Mouse (Mus musculus): ENCODE results near the gene Carnmt1.

The Carnmt1 gene

DNA sequence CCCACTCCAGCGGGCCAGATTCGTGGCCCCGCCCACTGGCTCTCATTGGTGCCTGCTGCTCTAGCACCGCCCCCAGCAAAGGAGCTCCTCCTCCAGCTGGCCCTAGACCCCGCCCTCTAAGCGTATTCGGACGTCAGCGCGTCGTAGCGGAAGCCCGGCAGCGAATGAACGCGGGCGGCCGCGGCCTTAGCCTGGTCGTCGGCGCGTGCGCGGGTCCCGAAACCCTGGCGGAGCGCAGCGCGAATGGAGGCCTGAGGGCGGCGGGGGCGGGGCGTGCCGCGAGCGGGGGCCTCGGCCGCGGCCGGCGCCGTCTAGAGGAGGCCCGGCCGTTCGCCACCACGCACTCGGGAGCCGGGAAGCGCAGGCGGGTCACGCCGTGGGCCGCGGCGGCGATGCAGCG is at the start of gene Carnmt1:
Gene Carnmt1, plus strand, starts transcription at position 157 of the 400 bp plus-strand sequence.
- DNase-seq, result peak; percentile 99

DNA sequence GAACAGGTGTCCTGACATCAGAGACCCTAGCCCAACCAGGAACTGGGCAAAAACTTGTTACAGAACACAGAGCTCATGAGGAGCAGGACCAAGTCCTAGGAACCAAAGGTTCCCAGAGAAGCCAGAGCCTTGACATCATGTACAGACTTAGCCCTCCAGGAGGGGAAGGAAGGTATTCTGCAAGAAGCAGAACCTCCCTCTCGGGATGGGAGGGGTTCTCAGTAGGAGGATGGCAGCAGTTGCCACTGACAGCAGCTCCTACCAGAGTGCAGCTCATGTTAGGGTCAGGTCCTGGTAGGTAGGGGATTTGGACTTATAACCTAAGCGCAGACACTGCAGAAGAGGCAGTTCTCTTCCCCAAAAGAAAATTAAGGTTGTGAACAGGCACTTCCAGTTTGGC is 46.7 kb upstream of the Carnmt1 start:
- DNase-seq, result no peak

DNA sequence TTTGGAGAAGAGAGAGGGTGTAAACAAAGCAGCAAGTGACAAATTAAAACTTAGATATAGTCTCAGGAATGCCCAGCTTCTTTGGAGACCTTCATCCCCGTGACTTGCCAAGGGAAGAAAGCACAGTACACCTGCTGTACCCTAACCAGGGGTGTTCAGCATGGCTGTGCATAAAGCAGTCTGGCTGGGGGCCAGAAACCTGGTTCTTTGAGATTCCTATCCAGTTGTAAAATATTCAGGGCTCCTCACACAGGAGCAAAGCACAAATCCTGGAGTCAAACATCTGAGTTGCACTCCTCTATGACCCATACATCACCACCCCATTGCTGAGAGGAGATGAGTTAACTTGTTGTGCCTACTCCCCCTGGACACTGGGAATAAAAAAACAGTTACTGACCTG is 41.0 kb upstream of the Carnmt1 start:
- DNase-seq, result no peak

DNA sequence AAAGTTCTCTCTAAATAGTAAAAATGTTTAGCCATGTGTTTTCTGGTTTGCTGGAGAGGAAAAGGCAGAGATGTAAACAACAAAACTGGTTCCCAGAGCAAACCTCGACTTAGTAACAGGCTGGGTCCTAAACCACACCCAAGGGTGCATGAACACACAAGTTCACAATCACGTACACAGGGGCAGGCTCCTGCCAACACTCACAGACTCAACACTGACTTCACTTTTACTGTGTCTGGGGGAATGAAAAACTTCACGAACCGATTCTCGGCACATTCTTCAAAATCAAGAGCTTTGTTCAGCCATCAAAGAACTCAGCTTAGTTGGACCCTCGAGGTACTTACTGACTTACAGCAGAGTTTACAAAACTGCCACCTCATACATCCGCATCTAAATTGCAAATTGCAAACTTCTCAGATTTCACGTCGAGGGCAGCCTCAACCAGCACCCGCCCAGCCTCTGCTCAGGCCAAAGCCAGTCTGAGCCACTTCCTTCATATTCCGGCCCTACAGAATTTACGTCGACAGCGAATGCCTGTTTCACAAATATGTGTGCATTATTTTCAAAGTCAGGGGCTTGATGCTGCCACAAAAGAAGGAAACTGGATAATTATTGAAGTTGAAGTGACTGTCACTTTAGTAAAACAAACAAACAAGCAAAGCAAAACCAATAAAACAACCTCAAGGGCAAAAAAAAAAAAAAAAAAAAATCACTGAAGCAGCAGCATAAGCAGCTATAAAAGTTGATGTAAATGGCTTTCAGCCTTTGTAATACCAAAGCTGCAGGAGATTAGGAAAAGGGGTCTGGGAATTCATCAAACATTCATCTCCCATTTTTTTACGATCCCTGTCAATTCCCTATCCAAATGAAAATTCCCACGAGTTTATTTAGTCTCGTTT is 40.1 kb upstream of the Carnmt1 start:
- DNase-seq, result no peak

- peak; percentile 38 for DNase-seq
These were observed 39.4 kb upstream of the Carnmt1 start for GRCm38 (mm10) chr19:18631161-18631643.

DNA sequence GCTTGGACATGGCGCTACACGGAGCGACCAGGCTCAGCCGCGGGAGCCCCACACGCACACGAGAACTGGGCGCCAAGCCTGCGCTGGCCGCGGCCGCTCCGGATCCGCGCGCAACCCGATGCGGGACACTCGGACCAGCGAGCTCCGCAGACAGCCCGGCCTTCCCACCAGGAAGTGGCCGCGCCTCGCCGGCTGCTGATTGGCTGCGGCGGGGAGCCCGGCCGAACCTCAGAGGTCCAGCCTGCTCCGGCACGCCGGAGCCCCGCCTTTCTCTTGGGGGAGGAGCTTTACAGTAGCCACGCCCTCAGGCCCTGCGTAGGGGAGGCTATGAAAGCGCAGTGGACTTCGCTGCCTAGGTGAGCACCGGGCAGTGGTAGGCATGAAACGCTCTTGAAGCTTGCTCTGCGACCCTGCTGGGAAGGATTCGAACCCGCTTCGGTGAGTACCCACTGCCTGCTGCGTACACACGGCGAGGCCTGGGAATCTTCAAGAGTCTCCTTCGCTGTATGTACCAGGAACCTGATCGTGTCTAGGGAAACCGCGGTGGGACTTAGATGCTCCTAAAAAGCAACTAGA is 38.8 kb upstream of the Carnmt1 start, which contains the start of the genes Ostf1 and Nmrk1:
Gene Ostf1, minus strand, starts transcription at position 180 of the 576 bp plus-strand sequence.
Gene Nmrk1, plus strand, starts transcription at position 307 of the 576 bp plus-strand sequence.
- DNase-seq, result peak; percentile 95

DNA sequence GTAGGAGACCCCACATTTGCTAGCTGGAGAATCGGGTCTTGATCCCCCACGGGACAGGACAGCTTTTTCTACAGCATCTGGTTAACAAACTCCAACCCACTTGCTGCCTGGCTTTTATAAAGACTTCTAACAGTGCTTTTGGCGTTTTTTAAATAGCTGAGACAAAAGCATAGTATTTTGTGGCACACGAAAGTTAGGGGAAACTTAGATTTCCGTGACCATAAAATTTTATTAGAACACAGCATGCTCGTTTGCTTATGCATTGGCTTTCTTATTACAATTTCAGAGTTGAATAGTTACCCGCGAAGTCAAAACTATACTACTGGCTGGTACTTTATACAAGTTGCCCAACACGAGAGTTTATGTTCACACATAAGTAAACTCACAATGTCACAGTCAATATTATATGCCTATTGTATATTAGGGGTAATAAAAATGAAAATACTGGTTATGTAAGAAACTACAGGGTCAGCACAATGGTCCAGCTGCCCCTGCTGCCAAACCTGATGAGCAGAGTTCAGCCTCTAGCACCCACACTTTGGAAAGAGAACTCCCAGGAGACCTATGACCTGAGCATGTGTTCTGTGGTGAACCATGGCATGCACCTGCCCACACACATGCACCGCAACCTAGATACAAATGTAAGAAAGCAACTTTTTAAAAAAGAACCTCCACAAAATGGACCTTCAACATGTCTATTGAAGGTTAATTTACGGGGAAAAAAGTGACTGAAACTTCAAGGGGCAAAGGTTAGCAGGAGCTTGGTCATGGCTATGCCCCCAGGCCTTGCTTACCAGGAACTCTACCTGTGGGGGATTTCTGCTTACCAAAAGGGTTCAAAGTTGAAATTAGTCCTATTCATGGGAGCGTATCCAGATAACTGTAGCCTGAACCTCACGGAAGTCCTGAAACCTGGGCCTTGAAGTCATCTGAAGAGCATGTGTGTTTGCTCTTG is 38.1 kb upstream of the Carnmt1 start:
- DNase-seq, result no peak

- no peak for DNase-seq
These were observed 32.6 kb upstream of the Carnmt1 start for GRCm38 (mm10) chr19:18637954-18638353.

- DNase-seq, result no peak
These were observed 31.6 kb upstream of the Carnmt1 start for GRCm38 (mm10) chr19:18638949-18639348.

DNA sequence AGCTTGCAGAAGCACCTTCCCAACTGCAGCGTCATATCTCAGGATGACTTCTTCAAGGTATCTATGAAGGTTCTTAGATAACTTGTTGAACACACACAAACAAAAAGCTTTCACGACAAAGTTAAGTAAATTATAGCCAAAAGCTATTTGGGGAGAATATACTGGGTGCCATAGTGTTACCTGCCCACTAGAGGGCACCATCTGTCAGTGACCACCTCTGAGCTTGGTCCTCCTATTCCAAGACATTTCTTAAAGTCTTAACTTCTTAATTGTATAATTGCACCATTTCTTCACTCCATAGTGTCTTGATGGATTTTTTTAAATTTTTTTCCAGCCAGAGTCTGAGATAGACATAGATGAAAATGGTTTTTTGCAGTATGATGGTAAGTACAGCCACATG is 31.0 kb upstream of the Carnmt1 start:
- no peak for DNase-seq

DNA sequence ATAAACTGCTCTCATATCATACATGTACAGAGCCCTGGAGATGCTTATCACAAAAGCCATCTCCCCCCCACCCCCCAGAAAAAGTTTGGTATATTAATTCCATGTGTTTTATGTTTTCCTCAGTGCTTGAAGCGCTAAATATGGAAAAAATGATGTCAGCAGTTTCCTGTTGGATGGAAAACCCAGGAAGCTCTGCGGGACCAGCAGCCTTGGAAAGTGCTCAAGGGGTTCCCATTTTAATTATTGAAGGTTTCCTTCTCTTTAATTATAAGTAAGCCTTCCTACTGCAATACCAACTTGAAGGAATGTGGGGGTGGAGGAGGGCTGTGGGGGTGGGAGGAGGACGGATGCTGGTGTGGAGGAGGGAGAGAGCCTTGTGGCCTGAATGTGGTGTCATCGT is 29.6 kb upstream of the Carnmt1 start:
- DNase-seq, result no peak

DNA sequence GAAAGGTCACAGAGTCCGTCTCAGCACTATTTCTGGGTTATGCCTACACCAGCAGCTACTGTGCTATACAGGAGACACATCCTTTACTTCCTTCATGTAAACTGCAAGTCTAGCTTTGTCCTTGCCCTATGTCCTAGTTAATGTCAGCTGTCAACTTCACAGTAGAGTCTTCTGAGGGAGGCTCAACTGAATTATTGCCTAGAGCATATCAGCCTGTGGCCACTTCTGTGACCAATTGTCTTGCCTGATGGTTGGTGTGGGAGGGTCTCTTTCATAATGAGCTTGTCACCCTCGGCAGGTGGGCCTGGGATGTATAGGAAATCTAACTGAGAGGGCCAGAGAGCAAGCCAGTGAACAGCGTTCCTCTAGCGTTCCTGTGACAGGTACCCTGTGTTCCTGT is 27.2 kb upstream of the Carnmt1 start:
- no peak for DNase-seq

- no peak for DNase-seq
These were observed 26.5 kb upstream of the Carnmt1 start for GRCm38 (mm10) chr19:18644084-18644483.

DNA sequence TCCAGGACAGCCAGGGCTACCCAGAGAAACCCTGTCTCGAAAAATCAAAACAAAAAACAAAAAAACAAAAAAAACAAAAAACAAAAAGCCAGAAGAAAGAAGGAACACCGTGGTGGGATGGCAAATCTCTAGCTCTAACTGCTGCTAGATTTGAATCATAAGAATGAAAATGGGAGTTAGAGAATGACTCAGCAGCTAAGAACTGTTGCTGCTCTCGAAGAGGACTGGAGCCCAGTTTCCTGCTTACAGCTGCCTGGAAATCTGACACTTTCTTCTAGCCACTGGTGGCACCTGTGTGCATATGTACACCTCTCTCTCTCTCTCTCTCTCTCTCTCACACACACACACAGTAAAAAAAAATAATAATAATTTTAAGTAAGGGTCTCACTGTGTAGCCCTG is 24.2 kb upstream of the Carnmt1 start:
- no peak for DNase-seq

- no peak for DNase-seq
These were observed 23.6 kb upstream of the Carnmt1 start for GRCm38 (mm10) chr19:18646853-18647420.

DNA sequence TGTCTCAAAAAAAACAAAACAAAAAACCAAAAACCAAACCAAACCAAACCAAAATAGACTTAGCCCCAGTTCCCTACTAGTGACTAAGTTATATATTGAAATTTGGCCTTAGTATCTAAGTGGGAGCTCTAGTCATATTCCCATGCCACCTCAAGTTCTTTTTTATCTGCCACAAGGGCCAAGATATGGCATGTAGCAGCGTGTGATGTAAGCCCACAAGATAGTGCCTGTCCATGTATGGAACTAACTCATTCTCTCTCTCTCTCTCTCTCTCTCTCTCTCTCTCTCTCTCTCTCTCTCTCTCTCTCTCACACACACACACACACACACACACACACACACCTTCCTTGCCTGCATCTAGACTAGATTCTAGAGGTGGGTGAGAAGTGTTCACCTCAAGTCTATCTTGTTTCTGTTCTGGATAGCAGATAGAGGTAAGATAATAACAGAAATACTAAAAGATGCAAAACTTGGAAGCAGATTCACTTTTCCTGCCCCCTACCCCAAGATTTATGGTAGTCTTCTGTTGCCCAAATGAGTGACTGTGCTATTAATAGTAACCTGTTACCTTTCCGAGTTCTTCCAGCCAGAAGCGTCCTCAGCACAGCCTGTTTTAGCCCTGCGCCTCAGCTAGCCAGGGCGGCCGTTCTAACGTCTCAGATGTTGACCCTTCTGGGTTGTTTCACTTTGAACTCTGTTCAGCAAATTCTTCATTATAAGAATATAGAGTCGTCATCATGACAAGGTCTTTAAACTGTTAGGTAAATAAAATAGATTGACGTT is 22.6 kb upstream of the Carnmt1 start:
- DNase-seq, result no peak

GRCm38 (mm10) chr19:18648558-18648945 is 22.0 kb upstream of the Carnmt1 start:
- no peak for DNase-seq

DNA sequence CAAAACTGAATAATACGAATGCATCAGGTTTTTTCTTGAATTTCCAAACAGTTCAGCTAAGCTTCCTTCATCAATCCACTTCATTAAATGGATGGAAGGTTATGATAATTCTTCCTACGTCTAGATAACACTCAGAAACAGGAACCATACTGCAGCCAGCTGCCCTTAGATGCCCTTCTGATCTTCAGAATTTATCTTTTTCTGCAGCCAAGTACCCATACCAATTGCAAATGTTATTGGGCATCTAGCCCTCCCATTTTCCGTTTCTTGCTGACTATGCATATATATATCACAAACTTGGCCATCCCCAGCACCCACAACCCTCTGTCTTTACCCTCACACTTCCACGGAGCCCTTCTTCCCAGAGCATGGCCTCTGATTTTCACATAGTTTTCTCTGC is 20.6 kb upstream of the Carnmt1 start:
- no peak for DNase-seq

DNA sequence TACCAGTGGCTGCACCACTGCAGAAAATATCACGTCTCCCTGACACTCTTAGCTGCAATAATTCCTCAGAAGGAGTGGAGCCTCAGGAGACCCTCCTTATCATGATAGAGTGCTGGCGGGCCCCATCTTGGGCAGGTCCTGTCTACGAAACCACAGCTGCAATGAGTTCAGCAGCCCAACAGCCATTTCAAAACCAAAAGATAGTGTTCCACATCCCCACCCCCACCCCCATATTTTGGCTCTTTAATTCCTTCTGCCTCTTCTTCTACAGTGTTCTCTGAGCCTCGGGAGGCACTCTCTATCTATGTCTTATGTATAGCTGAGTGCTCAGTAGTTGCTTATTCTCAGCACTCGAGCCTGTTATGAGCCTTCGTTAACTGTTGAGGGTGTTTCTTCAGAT is 20.1 kb upstream of the Carnmt1 start:
- no peak for DNase-seq

DNA sequence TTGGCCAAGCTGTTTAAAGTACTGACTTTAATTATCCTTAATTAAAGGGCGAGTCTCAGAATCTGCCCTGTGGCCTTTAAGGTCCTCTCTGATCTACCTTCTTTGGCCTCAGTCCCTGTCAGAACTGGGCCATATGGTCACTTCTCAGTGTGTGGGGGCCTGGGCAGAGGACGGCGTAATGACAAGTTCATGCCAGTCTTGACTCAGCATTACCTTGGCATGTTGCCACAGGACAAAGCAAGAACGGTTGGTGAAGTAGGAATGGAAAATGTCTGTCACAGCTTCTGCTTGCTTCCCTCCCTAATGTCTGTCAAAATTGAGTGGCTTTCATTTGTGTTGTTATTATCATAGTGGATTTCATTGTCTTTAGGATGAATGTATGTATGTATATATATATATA is 18.0 kb upstream of the Carnmt1 start:
- DNase-seq, result no peak

- DNase-seq, result no peak
These were observed 17.5 kb upstream of the Carnmt1 start for GRCm38 (mm10) chr19:18653058-18653457.

DNA sequence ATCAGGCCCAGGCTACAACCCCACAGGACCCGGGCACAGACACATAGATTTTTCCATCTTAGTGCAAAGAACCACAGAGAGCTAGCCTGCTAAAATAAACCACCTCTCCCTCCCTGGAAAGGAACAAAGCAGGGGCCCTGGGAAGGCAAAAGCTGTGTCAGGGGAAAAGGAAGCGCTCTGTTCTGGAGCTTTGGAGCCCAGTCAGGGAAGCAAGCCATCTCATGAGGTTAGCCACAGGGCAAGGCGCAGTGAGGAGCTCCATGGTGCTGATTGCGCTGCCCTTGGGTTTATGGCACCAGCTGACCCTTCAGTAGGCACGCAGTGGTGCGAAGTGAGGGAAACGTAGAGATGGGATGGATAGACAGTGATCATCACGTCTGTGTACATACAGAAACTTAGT is 16.2 kb upstream of the Carnmt1 start:
- DNase-seq, result no peak
